Mouse (Mus musculus) liver, embryonic 15.5 days (tissue): ENCODE results near the gene Atp5b. TPM values are rescaled to one million over a fixed set of nuclear protein-coding genes. Genes with fewer than 3 reads are reported as not detected.

Experiments
- ATAC-seq: fragments of 200-750 bp; cut with Nextera tagmentation; 2 replicates; pipeline ENCODE4 v1.8.0; 2017; ENCODE audit warnings: moderate number of reproducible peaks, mild to moderate bottlenecking, moderate library complexity; ENCODE audit not compliant: insufficient read depth
- H3K27ac ChIP-seq: fragments of 300-500 bp; sonication (generic); replicated peaks from 2 replicates; pipeline ENCODE4 v1.5.1; 2015; ENCODE audit warnings: mild to moderate bottlenecking, inconsistent platforms
- H3K27me3 ChIP-seq: fragments of 300-500 bp; sonication (generic); 2 replicates; pipeline ENCODE4 v1.6.1; 2015; ENCODE audit warnings: mild to moderate bottlenecking, inconsistent platforms
- H3K36me3 ChIP-seq: fragments of 300-500 bp; sonication (generic); replicated peaks from 2 replicates; pipeline ENCODE4 v1.6.1; 2015; ENCODE audit warnings: moderate library complexity, mild to moderate bottlenecking, inconsistent platforms
- H3K4me1 ChIP-seq: fragments of 300-500 bp; sonication (generic); replicated peaks from 2 replicates; pipeline ENCODE4 v1.6.1; 2015; ENCODE audit warnings: inconsistent platforms
- H3K4me2 ChIP-seq: fragments of 300-500 bp; sonication (generic); 2 replicates; pipeline ENCODE4 v1.6.1; 2015; ENCODE audit warnings: moderate library complexity, mild to moderate bottlenecking, inconsistent platforms
- H3K4me3 ChIP-seq: fragments of 300-500 bp; sonication (generic); replicated peaks from 2 replicates; pipeline ENCODE4 v1.5.1; 2015; ENCODE audit warnings: mild to moderate bottlenecking, inconsistent platforms
- H3K9ac ChIP-seq: fragments of 300-500 bp; sonication (generic); 2 replicates; pipeline ENCODE4 v1.6.1; 2015; ENCODE audit warnings: moderate library complexity, mild to moderate bottlenecking, inconsistent platforms
- H3K9me3 ChIP-seq: fragments of 300-500 bp; sonication (generic); replicated peaks from 2 replicates; pipeline ENCODE4 v1.6.1; 2016; ENCODE audit warnings: inconsistent platforms
- WGBS: fragments of 180-500 bp; shearing (Covaris S2); methylation state at CpG from one replicate; pipeline ENCODE4 v1.1.7; 2015; ENCODE audit warnings: mixed read lengths; ENCODE audit not compliant: insufficient replicate concordance; 5-methylcytosine and 5-hydroxymethylcytosine counted together
- polyA plus RNA-seq: library from polyadenylated mRNA; unstranded; fragments of >200 nt; fragmentation: Nextera tagmentation; extraction: Ambion mirVana; gene quantifications from 2 replicates; pipeline ENCODE4 v1.2.1, GENCODE M21; 2015

Atp5b gene
- polyA plus RNA-seq, 1 experiment from 2014 or later = 1,834 TPM

GRCm38 (mm10) chr10:128090651-128091563 is 7.8 kb downstream of the Atp5b start:
- Histone ChIP-seq H3K9me3 (no peaks in the 10 kb centered on the region), H3K27me3 (no peaks in the 10 kb centered on the region), H3K4me1 (peaks cover 81% of the 10 kb centered on the region), H3K4me3 (peak overlapping the region; percentile 78), H3K4me2 (peak overlapping the region; percentile 90), H3K27ac (peak overlapping the region; percentile 98), H3K9ac (peak overlapping the region; percentile 90; the same call in 1 of the 2 replicates), H3K36me3 (peaks cover 47% of the 10 kb centered on the region)
- 4% methylated on average over 14 of the region's 14 CpGs for WGBS
- peak; percentile 59 for ATAC-seq

- Histone ChIP-seq H3K4me3 (peak within 1 kb of the TSS; percentile 78), H3K4me1 (peaks cover 82% of the 10 kb centered on the region), H3K9me3 (no peaks in the 10 kb centered on the region), H3K36me3 (peaks cover 37% of the 10 kb centered on the region), H3K4me2 (peak within 1 kb of the TSS; percentile 90), H3K27ac (peak within 1 kb of the TSS; percentile 98), H3K9ac (peak within 1 kb of the TSS; percentile 90), H3K27me3 (no peaks in the 10 kb centered on the region)
- ATAC-seq = peak; percentile 85
- under 1% methylated on average over 20 of the region's 20 CpGs for WGBS
These were observed 8.8 kb downstream of the Atp5b start, which contains the start of gene Baz2a for GRCm38 (mm10) chr10:128091564-128092505. Baz2a (plus strand) TSS chr10:128091577.

- Histone ChIP-seq H3K9me3 (no peaks in the 10 kb centered on the region), H3K4me1 (peaks cover 84% of the 10 kb centered on the region), H3K27me3 (no peaks in the 10 kb centered on the region), H3K4me3 (peak overlapping the region; percentile 78), H3K4me2 (peak overlapping the region; percentile 90), H3K9ac (peak overlapping the region; percentile 90), H3K36me3 (peaks cover 28% of the 10 kb centered on the region), H3K27ac (peak overlapping the region; percentile 98)
- under 1% methylated on average over 86 of the region's 88 CpGs for WGBS
- peak; percentile 19 for ATAC-seq
These were observed 9.7 kb downstream of the Atp5b start for GRCm38 (mm10) chr10:128092506-128093495.

GRCm38 (mm10) chr10:128093496-128094294 is 10.6 kb downstream of the Atp5b start:
- peaks cover 19% of the 10 kb centered on the region for H3K36me3 ChIP-seq
- peak overlapping the region; percentile 78 for H3K4me3 ChIP-seq
- no peaks in the 10 kb centered on the region for H3K27me3 ChIP-seq
- peak; percentile 33 for ATAC-seq
- H3K4me2 ChIP-seq = peak overlapping the region; percentile 90
- H3K4me1 ChIP-seq = peaks cover 84% of the 10 kb centered on the region
- peak overlapping the region; percentile 90 for H3K9ac ChIP-seq
- H3K9me3 ChIP-seq = no peaks in the 10 kb centered on the region
- WGBS = 18% methylated on average over 13 of the region's 13 CpGs
- H3K27ac ChIP-seq = peak overlapping the region; percentile 98

GRCm38 (mm10) chr10:128094340-128094968 is 11.4 kb downstream of the Atp5b start:
- WGBS = 8% methylated on average over 19 of the region's 19 CpGs
- peak overlapping the region; percentile 78 for H3K4me3 ChIP-seq
- H3K4me1 ChIP-seq = peaks cover 84% of the 10 kb centered on the region
- peaks cover 11% of the 10 kb centered on the region for H3K36me3 ChIP-seq
- no peaks in the 10 kb centered on the region for H3K27me3 ChIP-seq
- no peaks in the 10 kb centered on the region for H3K9me3 ChIP-seq
- ATAC-seq = peak; percentile 67
- peak overlapping the region; percentile 90 for H3K4me2 ChIP-seq
- peak overlapping the region; percentile 90 for H3K9ac ChIP-seq
- peak overlapping the region; percentile 98 for H3K27ac ChIP-seq

GRCm38 (mm10) chr10:128095003-128095636 is 12.0 kb downstream of the Atp5b start:
- no peak for ATAC-seq
- 20% methylated on average over 9 of the region's 9 CpGs for WGBS
- H3K9ac ChIP-seq = peak overlapping the region; percentile 90

GRCm38 (mm10) chr10:128096313-128096692 is 13.2 kb downstream of the Atp5b start:
- Histone ChIP-seq H3K9me3 (no peaks in the 10 kb centered on the region), H3K9ac (peak overlapping the region; percentile 93), H3K27ac (peak overlapping the region; percentile 63), H3K4me1 (peaks cover 70% of the 10 kb centered on the region), H3K36me3 (0 out of 2 replicates have a peak, but pooled peaks cover 3% of the 10 kb centered on the region), H3K4me2 (peak overlapping the region; percentile 90), H3K4me3 (peak overlapping the region; percentile 97), H3K27me3 (no peaks in the 10 kb centered on the region)
- WGBS = 8% methylated on average over 4 of the region's 4 CpGs
- no peak for ATAC-seq

More at GRCm38 (mm10) chr10:128095003-128095636, 12.0 kb downstream of the Atp5b start:
- Histone ChIP-seq H3K27me3 (no peaks in the 10 kb centered on the region), H3K4me1 (peaks cover 77% of the 10 kb centered on the region), H3K27ac (peak overlapping the region; percentile 98), H3K4me2 (peak overlapping the region; percentile 90), H3K9me3 (no peaks in the 10 kb centered on the region), H3K36me3 (peaks cover 5% of the 10 kb centered on the region; the same call in 1 of the 2 replicates), H3K4me3 (peak overlapping the region; percentile 78)

- Histone ChIP-seq H3K36me3 (0 out of 2 replicates have a peak, but pooled peaks cover 3% of the 10 kb centered on the region), H3K27ac (peak overlapping the region; percentile 76), H3K4me1 (peaks cover 65% of the 10 kb centered on the region), H3K4me3 (peak overlapping the region; percentile 97), H3K27me3 (no peaks in the 10 kb centered on the region), H3K4me2 (peak overlapping the region; percentile 90), H3K9ac (peak overlapping the region; percentile 93), H3K9me3 (no peaks in the 10 kb centered on the region)
- ATAC-seq = peak; percentile 40
- under 1% methylated on average over 86 of the region's 86 CpGs for WGBS
These were observed 13.9 kb downstream of the Atp5b start for GRCm38 (mm10) chr10:128096693-128097586.
